Mouse (Mus musculus) heart, embryonic 15.5 days (tissue): ENCODE results near the gene Ric3. TPM values are rescaled to one million over a fixed set of nuclear protein-coding genes. Genes with fewer than 3 reads are reported as not detected.

Experiments
- ATAC-seq: fragments of 200-750 bp; cut with Nextera tagmentation; replicated peaks from 2 replicates; pipeline ENCODE4 v1.8.0; 2017; ENCODE audit warnings: low read depth, moderate TSS enrichment; ENCODE audit not compliant: insufficient number of reproducible peaks, insufficient read depth, low FRiP score
- H3K27ac ChIP-seq: fragments of 300-500 bp; sonication (generic); 2 replicates; pipeline ENCODE4 v1.5.1; 2015; ENCODE audit warnings: mild to moderate bottlenecking, inconsistent platforms
- H3K27me3 ChIP-seq: fragments of 300-500 bp; sonication (generic); 2 replicates; pipeline ENCODE4 v1.6.1; 2015; ENCODE audit warnings: inconsistent platforms
- H3K36me3 ChIP-seq: fragments of 300-500 bp; sonication (generic); 2 replicates; pipeline ENCODE4 v1.6.1; 2015; ENCODE audit warnings: mild to moderate bottlenecking, inconsistent platforms
- H3K4me1 ChIP-seq: fragments of 300-500 bp; sonication (generic); replicated peaks from 2 replicates; pipeline ENCODE4 v1.6.1; 2015; ENCODE audit warnings: inconsistent platforms
- H3K4me2 ChIP-seq: fragments of 300-500 bp; sonication (generic); 2 replicates; pipeline ENCODE4 v1.6.1; 2015; ENCODE audit warnings: inconsistent platforms, mild to moderate bottlenecking, moderate library complexity
- H3K4me3 ChIP-seq: fragments of 300-500 bp; sonication (generic); 2 replicates; pipeline ENCODE4 v1.5.1; 2015; ENCODE audit warnings: mild to moderate bottlenecking, inconsistent platforms
- H3K9ac ChIP-seq: fragments of 300-500 bp; sonication (generic); 2 replicates; pipeline ENCODE4 v1.6.1; 2015; ENCODE audit warnings: mild to moderate bottlenecking, inconsistent platforms
- H3K9me3 ChIP-seq: fragments of 300-500 bp; sonication (generic); replicated peaks from 2 replicates; pipeline ENCODE4 v1.6.1; 2016; ENCODE audit warnings: inconsistent platforms
- WGBS: fragments of 180-500 bp; shearing (Covaris S2); methylation state at CpG from one replicate; pipeline ENCODE4 v1.1.7; 2015; ENCODE audit warnings: mixed read lengths; 5-methylcytosine and 5-hydroxymethylcytosine counted together
- polyA plus RNA-seq: library from polyadenylated mRNA; unstranded; fragments of >200 nt; fragmentation: Nextera tagmentation; extraction: Ambion mirVana; gene quantifications from 2 replicates; pipeline ENCODE4 v1.2.1, GENCODE M21; 2015

Ric3 gene
- polyA plus RNA-seq, 1 experiment from 2014 or later: 0.47 TPM

DNA sequence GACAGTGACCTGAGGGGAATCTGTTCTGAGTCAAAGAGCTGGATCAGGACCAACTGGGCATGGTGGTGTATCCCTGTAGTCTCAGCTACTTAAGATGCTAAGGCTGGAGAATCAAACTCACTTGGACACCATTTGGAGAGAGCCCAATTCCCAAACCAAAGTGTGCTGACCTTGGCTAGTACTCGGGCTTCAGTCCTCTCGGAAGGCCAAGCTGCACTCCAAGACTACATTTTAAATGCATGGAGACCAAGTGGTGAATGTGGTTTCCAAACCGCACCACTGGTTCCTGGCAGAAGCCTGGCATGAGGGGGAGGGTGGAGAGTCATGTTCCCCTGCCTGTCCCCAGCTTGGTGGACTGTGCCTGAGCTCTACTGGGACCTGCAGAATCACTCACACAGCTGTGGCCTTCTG lies 89.2 kb downstream of the Ric3 start:
- H3K4me2 ChIP-seq: no peak overlapping the region
- 75% methylated on average over 3 of the region's 3 CpGs for WGBS
- peaks cover 3% of the 10 kb centered on the region; the same call in 1 of the 2 replicates for H3K4me1 ChIP-seq
- H3K9me3 ChIP-seq: no peaks in the 10 kb centered on the region
- H3K4me3 ChIP-seq: no peak overlapping the region
- ATAC-seq: no peak
- H3K27ac ChIP-seq: no peak overlapping the region
- H3K27me3 ChIP-seq: no peaks in the 10 kb centered on the region
- H3K9ac ChIP-seq: no peak overlapping the region
- H3K36me3 ChIP-seq: no peaks in the 10 kb centered on the region

DNA sequence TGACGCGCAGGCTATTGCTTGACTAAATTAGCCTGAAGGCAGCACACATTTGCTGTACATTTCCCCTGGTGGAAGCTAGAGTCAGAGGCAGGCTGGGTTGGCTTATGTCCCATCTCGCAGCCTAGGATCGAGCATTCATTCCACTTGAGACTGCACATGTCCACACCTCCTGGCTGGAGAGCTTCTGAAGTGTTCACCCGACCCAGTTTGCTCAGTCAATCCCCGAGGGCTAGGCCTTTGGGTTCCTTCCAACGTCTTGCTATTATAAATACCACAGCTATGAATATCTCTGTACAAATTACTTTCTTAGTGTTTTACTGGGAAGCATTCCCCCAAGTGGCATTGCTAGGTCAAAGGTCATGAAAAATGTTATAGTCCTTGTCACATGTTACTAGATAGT lies 89.9 kb downstream of the Ric3 start:
- H3K9ac ChIP-seq: no peak overlapping the region

DNA sequence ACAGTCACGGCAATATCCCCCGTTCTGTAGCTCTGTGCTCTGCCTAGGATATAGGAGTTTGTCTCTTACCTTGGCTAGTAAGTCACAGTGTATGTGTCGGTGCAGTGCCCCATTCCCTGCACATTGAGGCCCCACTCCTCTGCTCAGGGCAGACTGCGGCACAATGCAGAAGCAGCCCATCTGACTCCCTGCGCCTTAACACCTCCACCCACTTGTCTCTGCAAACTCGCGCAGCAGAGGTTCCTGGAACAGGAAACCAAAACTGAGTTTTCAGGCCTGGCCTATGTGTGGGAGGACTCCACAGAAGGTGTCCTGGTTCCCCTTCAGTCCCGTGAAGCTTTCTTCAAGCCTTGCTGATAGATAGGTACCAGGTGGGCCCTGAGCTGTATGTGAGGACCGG lies 91.9 kb downstream of the Ric3 start:
- Histone ChIP-seq H3K4me2 (no peak overlapping the region), H3K36me3 (no peaks in the 10 kb centered on the region), H3K4me1 (peaks cover 3% of the 10 kb centered on the region; the same call in 1 of the 2 replicates), H3K27ac (no peak overlapping the region), H3K9ac (no peak overlapping the region), H3K9me3 (no peaks in the 10 kb centered on the region), H3K27me3 (no peaks in the 10 kb centered on the region), H3K4me3 (no peak overlapping the region)
- ATAC-seq: no peak
- 71% methylated on average over 9 of the region's 9 CpGs for WGBS

More for the DNA sequence above, 89.9 kb downstream of the Ric3 start:
- no peaks in the 10 kb centered on the region for H3K36me3 ChIP-seq
- no peaks in the 10 kb centered on the region for H3K27me3 ChIP-seq
- peaks cover 3% of the 10 kb centered on the region; the same call in 1 of the 2 replicates for H3K4me1 ChIP-seq
- H3K4me3 ChIP-seq: no peak overlapping the region
- 48% methylated on average over 7 of the region's 7 CpGs for WGBS
- no peak; the same call in 1 of the 2 replicates for ATAC-seq
- no peaks in the 10 kb centered on the region for H3K9me3 ChIP-seq
- no peak overlapping the region for H3K4me2 ChIP-seq
- no peak overlapping the region for H3K27ac ChIP-seq

DNA sequence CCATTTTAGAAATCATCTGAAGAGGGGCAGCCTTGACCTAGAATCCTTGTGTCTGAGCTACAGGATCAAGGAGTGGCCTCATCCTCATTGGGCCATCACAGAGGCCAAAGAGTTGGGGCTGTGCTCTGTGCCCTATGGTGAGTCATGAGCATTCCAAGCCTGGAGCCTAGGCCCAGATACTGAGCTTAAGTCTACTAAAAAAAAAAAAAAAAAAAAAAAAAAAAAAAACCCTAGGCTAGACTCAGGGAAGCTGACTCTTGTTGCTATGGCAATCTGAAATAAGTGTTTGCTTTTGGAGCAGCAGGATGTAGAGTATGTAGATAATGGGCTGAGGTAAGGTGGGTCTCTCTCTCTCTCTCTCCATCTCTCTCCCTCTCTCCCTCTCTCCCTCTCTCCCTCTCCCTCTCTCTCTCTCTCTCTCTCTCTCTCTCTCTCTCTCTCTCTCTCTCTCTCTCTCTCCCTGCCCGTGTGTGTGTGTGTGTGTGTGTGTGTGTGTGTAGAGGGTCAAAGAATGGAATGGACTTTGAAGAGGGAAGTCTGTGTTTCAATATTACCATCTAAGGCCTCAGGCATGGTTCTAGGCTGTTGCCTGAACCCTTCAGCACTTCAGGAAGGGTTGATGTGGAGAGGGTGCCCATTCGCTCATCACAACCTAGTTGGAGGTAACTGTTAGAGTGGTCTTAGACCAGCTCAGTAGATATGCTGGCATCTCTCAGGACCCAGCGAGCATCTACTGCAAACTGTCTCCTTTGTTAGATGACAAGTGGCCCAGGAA lies 97.0 kb downstream of the Ric3 start:
- no peaks in the 10 kb centered on the region for H3K36me3 ChIP-seq
- H3K4me2 ChIP-seq: no peak overlapping the region
- ATAC-seq: no peak
- no peaks in the 10 kb centered on the region for H3K27me3 ChIP-seq
- no peak overlapping the region for H3K4me3 ChIP-seq
- WGBS: 79% methylated on average over 2 of the region's 3 CpGs
- no peaks in the 10 kb centered on the region for H3K9me3 ChIP-seq
- no peak overlapping the region for H3K27ac ChIP-seq
- H3K9ac ChIP-seq: no peak overlapping the region
- no peaks in the 10 kb centered on the region for H3K4me1 ChIP-seq

Other genes starting within 250 kb of the Ric3 start
- not detected in 2 replicates for gene Olfr516, start 232.8 kb downstream of the Ric3 start, polyA plus RNA-seq
- gene Olfr517, start 211.0 kb downstream of the Ric3 start, polyA plus RNA-seq: not detected in 2 replicates
- gene Olfr518, start 198.3 kb downstream of the Ric3 start, polyA plus RNA-seq: not detected in 2 replicates
- not detected in 2 replicates for gene Olfr519, start 188.9 kb downstream of the Ric3 start, polyA plus RNA-seq
- gene Nlrp10, start 153.2 kb downstream of the Ric3 start, polyA plus RNA-seq: 17.2 and 18.2 TPM in 2 replicates
- 43.9 and 51.1 TPM in 2 replicates for gene Eif3f, start 148.9 kb downstream of the Ric3 start, polyA plus RNA-seq
- 0.94 and 2.3 TPM in 2 replicates for gene Tub, start 133.0 kb downstream of the Ric3 start, polyA plus RNA-seq
- gene Lmo1, start 91.9 kb upstream of the Ric3 start, polyA plus RNA-seq: 2.4 and 4.3 TPM in 2 replicates